Mouse (Mus musculus) kidney, adult 18-20 months (tissue): ENCODE data around the gene Nrxn2.

Experiments used
- DNase-seq: peaks from one replicate; pipeline ENCODE4 v3.0.0; 2021

The Nrxn2 gene

GRCm38 (mm10) chr19:6495714-6496113 is 77.2 kb downstream of the Nrxn2 start:
- no peak for DNase-seq

GRCm38 (mm10) chr19:6496462-6497149 is 78.1 kb downstream of the Nrxn2 start:
- no peak for DNase-seq

GRCm38 (mm10) chr19:6497150-6497801 is 78.7 kb downstream of the Nrxn2 start:
- DNase-seq, result no peak

- no peak for DNase-seq
These were observed 79.3 kb downstream of the Nrxn2 start for GRCm38 (mm10) chr19:6497803-6498202.

GRCm38 (mm10) chr19:6498350-6499131 is 80.0 kb downstream of the Nrxn2 start:
- no peak for DNase-seq

- no peak for DNase-seq
These were observed 81.5 kb downstream of the Nrxn2 start for GRCm38 (mm10) chr19:6499860-6500635.

GRCm38 (mm10) chr19:6500636-6501025 is 82.1 kb downstream of the Nrxn2 start:
- no peak for DNase-seq

- DNase-seq, result peak; percentile 65
These were observed 83.6 kb downstream of the Nrxn2 start for GRCm38 (mm10) chr19:6502035-6502541.

- DNase-seq, result peak; percentile 62
These were observed 84.2 kb downstream of the Nrxn2 start for GRCm38 (mm10) chr19:6502543-6503319.

- DNase-seq, result no peak
These were observed 85.6 kb downstream of the Nrxn2 start for GRCm38 (mm10) chr19:6503926-6504655.

- no peak for DNase-seq
These were observed 86.1 kb downstream of the Nrxn2 start for GRCm38 (mm10) chr19:6504656-6505045.

- DNase-seq, result no peak
These were observed 88.9 kb downstream of the Nrxn2 start for GRCm38 (mm10) chr19:6507393-6507792.

GRCm38 (mm10) chr19:6509881-6510280 is 91.3 kb downstream of the Nrxn2 start:
- DNase-seq, result no peak

GRCm38 (mm10) chr19:6510546-6510945 is 92.0 kb downstream of the Nrxn2 start:
- DNase-seq, result no peak

GRCm38 (mm10) chr19:6513389-6514139 is 95.0 kb downstream of the Nrxn2 start:
- DNase-seq, result no peak

GRCm38 (mm10) chr19:6514940-6515339 is 96.4 kb downstream of the Nrxn2 start:
- no peak for DNase-seq

GRCm38 (mm10) chr19:6515448-6515847 is 96.9 kb downstream of the Nrxn2 start:
- DNase-seq, result no peak

- no peak for DNase-seq
These were observed 97.6 kb downstream of the Nrxn2 start for GRCm38 (mm10) chr19:6516153-6516552.

GRCm38 (mm10) chr19:6518601-6519000 is 100.1 kb downstream of the Nrxn2 start:
- DNase-seq, result no peak

- DNase-seq, result no peak
These were observed 101.0 kb downstream of the Nrxn2 start for GRCm38 (mm10) chr19:6519483-6519882.

- no peak for DNase-seq
These were observed 103.1 kb downstream of the Nrxn2 start for GRCm38 (mm10) chr19:6521630-6522029.
